Mouse (Mus musculus) heart, adult 2 months (tissue): ENCODE results near the gene Lmntd1.

Experiments
- CTCF ChIP-seq: fragments of 200-600 bp; IDR thresholded peaks from 2 replicates; pipeline ENCODE4 v1.8.1; 2022; ENCODE audit warnings: antibody characterized with exemption, mild to moderate bottlenecking, moderate library complexity
- EP300 ChIP-seq: fragments of 200-500 bp; IDR thresholded peaks from 2 replicates; pipeline ENCODE4 v1.6.1; 2011; ENCODE audit warnings: low read depth, low read length, control low read depth; ENCODE audit not compliant: insufficient read depth

GRCm38 (mm10) chr6:145335876-145336768, 278.0 kb downstream of the Lmntd1 start:
- no peak for TF ChIP-seq CTCF
- no peak for TF ChIP-seq EP300
